Mouse (Mus musculus) embryo, embryonic 11 days (tissue): ENCODE results near the gene Rpl7l1.
A peak's percentile ranks its signal among the peaks of the same experiment; 100 is the strongest.
"Not testable (repeated sequence)": the region's sequence is repeated elsewhere in the genome, so short reads cannot be mapped to it uniquely, and the experiment has no call there.

Experiments
- DNase-seq: peaks from one replicate; pipeline ENCODE4 v3.0.0-alpha.2; 2015

Rpl7l1 gene

GRCm38 (mm10) chr17:46782341-46783221 is at the start of gene Rpl7l1:
Gene Rpl7l1 (minus strand): TSS chr17:46782672.
- peak; percentile 95 for DNase-seq

GRCm38 (mm10) chr17:46829856-46830535 is 47.5 kb upstream of the Rpl7l1 start:
- no peak for DNase-seq

- DNase-seq = no peak
Measured at GRCm38 (mm10) chr17:46828935-46829334, 46.5 kb upstream of the Rpl7l1 start.

- no peak for DNase-seq
Measured at GRCm38 (mm10) chr17:46823091-46823490, 40.6 kb upstream of the Rpl7l1 start.

- DNase-seq = no peak
Measured at GRCm38 (mm10) chr17:46820628-46821027, 38.2 kb upstream of the Rpl7l1 start.

- no peak for DNase-seq
Measured at GRCm38 (mm10) chr17:46817734-46818158, 35.3 kb upstream of the Rpl7l1 start.

GRCm38 (mm10) chr17:46816306-46816705 is 33.8 kb upstream of the Rpl7l1 start:
- DNase-seq = no peak

- DNase-seq = no peak
Measured at GRCm38 (mm10) chr17:46814497-46814896, 32.0 kb upstream of the Rpl7l1 start.

- no peak for DNase-seq
Measured at GRCm38 (mm10) chr17:46813637-46814036, 31.2 kb upstream of the Rpl7l1 start.

GRCm38 (mm10) chr17:46812442-46812841 is 30.0 kb upstream of the Rpl7l1 start:
- DNase-seq = no peak

- no peak for DNase-seq
Measured at GRCm38 (mm10) chr17:46810672-46811071, 28.2 kb upstream of the Rpl7l1 start.

- DNase-seq = no peak
Measured at GRCm38 (mm10) chr17:46809131-46809830, 26.8 kb upstream of the Rpl7l1 start.

GRCm38 (mm10) chr17:46808376-46808775 is 25.9 kb upstream of the Rpl7l1 start:
- DNase-seq = no peak

GRCm38 (mm10) chr17:46801761-46802160 is 19.3 kb upstream of the Rpl7l1 start:
- DNase-seq = no peak

- DNase-seq = no peak
Measured at GRCm38 (mm10) chr17:46799680-46800079, 17.2 kb upstream of the Rpl7l1 start.

- DNase-seq = peak; percentile 19
Measured at GRCm38 (mm10) chr17:46797386-46797785, 14.9 kb upstream of the Rpl7l1 start.

GRCm38 (mm10) chr17:46796743-46797142 is 14.3 kb upstream of the Rpl7l1 start:
- DNase-seq = no peak

- no peak for DNase-seq
Measured at GRCm38 (mm10) chr17:46792963-46793362, 10.5 kb upstream of the Rpl7l1 start.

- DNase-seq = not testable (repeated sequence)
Measured at GRCm38 (mm10) chr17:46787974-46788373, 5.5 kb upstream of the Rpl7l1 start.

GRCm38 (mm10) chr17:46786952-46787351 is 4.5 kb upstream of the Rpl7l1 start:
- no peak for DNase-seq

GRCm38 (mm10) chr17:46783222-46783565 is 722 bp upstream of the Rpl7l1 start:
- no peak for DNase-seq

GRCm38 (mm10) chr17:46781876-46782275 is 596 bp downstream of the Rpl7l1 start:
- DNase-seq = no peak

GRCm38 (mm10) chr17:46776087-46776486 is 6.4 kb downstream of the Rpl7l1 start:
- DNase-seq = no peak

- DNase-seq = no peak
Measured at GRCm38 (mm10) chr17:46775070-46775469, 7.4 kb downstream of the Rpl7l1 start.
